Mouse (Mus musculus): ENCODE results near the gene Bcas1. TPM values are rescaled to one million over a fixed set of nuclear protein-coding genes. Genes with fewer than 3 reads are reported as not detected.

Bcas1 gene
- polyA plus RNA-seq, 1 experiment, result 0.11 TPM

DNA sequence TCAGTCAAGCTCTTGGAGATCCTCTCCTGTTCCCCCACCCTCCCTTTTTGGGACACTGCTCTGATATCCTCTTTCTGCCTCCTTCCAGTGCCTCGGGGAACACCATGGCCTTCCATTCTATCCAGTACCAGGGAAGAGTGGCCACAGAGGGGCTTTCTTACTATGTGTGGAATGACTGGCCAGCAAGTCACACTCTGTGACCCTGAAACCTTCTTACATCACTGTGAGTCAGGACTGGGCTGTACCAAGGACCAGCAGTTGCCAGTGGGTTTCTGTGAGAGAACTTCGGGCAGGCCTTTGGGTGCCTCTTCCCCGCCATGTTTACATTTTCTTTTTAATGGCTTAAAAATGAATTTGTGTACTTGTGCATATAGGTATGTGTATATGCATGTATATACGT is 75.4 kb downstream of the Bcas1 start:
- no peak for TF ChIP-seq CTCF (IDR thresholded peaks at IDR 0.05; ENCODE audit: extremely low read depth, insufficient read depth, insufficient read length, insufficient replicate concordance)
- TF ChIP-seq POLR2A (IDR thresholded peaks at IDR 0.05; ENCODE audit: low read depth, low read length), result no peak
- DNase-seq (ENCODE audit: low read depth in 1 of 2, low spot score in 2 of 2), result no peak
- H3K36me3 ChIP-seq (ENCODE audit: control insufficient read depth, insufficient read depth, low read length), result no peaks in the 10 kb centered on the region
- H3K27ac ChIP-seq (ENCODE audit: insufficient read depth, low read length), result no peak overlapping the region
- peaks cover 5% of the 10 kb centered on the region; the same call in 1 of the 2 replicates for H3K4me1 ChIP-seq (ENCODE audit: control insufficient read depth, insufficient read depth, insufficient read length)
- 88% methylated on average over 4 of the region's 4 CpGs for WGBS
- no peak overlapping the region for H3K4me3 ChIP-seq (ENCODE audit: extremely low read depth, insufficient read depth, insufficient read length)
- no peaks in the 10 kb centered on the region for H3K27me3 ChIP-seq (ENCODE audit: control insufficient read depth, insufficient read depth, low read length)

DNA sequence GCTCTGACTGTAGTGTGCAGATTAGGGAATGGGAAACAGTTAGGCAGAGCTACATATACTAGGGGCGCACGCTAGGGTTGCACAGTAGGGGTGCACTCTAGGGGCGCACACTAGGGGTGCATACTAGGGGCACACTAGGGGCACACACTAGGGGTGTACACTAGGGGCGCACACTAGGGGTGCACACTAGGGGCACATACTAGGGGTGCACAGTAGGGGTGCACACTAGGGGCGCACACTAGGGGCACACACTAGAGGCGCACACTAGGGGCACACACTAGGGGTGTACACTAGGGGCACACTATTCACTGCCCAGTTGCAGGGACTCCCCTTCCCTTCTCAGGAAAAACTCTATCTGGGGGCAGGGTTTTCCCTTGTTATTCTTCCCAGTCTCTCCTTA is 75.8 kb downstream of the Bcas1 start:
- Histone ChIP-seq H3K36me3 (ENCODE audit: control insufficient read depth, insufficient read depth, low read length) (no peaks in the 10 kb centered on the region), H3K4me1 (ENCODE audit: control insufficient read depth, insufficient read depth, insufficient read length) (peaks cover 5% of the 10 kb centered on the region; the same call in 1 of the 2 replicates), H3K4me3 (ENCODE audit: extremely low read depth, insufficient read depth, insufficient read length) (no peak overlapping the region), H3K27me3 (ENCODE audit: control insufficient read depth, insufficient read depth, low read length) (no peaks in the 10 kb centered on the region), H3K27ac (ENCODE audit: insufficient read depth, low read length) (no peak overlapping the region)
- WGBS, result 69% methylated on average over 6 of the region's 6 CpGs
- TF ChIP-seq CTCF (IDR thresholded peaks at IDR 0.05; ENCODE audit: extremely low read depth, insufficient read depth, insufficient read length, insufficient replicate concordance) (no peak), POLR2A (IDR thresholded peaks at IDR 0.05; ENCODE audit: low read depth, low read length) (no peak)
- no peak for DNase-seq (ENCODE audit: low read depth in 1 of 2, low spot score in 2 of 2)

DNA sequence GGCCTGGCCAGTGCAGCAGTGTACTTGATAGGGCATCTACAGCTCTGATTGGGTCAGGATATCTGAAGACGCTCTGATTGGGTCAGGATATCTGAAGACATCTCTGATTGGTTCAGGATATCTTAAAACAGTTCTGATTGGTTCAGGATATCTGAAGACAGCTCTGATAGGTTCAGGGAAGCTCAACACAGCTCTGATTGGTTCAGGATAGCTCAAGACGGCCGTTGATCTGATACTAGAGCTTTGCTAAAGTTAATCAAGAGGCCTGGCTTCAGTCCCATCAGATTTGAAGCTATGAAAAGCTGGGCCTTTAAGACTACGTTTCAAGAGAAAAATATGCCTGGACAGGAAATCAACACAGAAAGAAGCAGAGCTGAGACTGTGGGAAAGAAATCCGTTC is 77.9 kb downstream of the Bcas1 start:
- no peak overlapping the region for H3K27ac ChIP-seq (ENCODE audit: insufficient read depth, low read length)
- H3K36me3 ChIP-seq (ENCODE audit: control insufficient read depth, insufficient read depth, low read length), result no peaks in the 10 kb centered on the region
- DNase-seq (ENCODE audit: low read depth in 1 of 2, low spot score in 2 of 2), result no peak
- H3K4me1 ChIP-seq (ENCODE audit: control insufficient read depth, insufficient read depth, insufficient read length), result peaks cover 12% of the 10 kb centered on the region; the same call in 1 of the 2 replicates
- no peak overlapping the region for H3K4me3 ChIP-seq (ENCODE audit: extremely low read depth, insufficient read depth, insufficient read length)
- TF ChIP-seq CTCF (IDR thresholded peaks at IDR 0.05; ENCODE audit: extremely low read depth, insufficient read depth, insufficient read length, insufficient replicate concordance), result no peak
- TF ChIP-seq POLR2A (IDR thresholded peaks at IDR 0.05; ENCODE audit: low read depth, low read length), result no peak
- H3K27me3 ChIP-seq (ENCODE audit: control insufficient read depth, insufficient read depth, low read length), result no peaks in the 10 kb centered on the region
- 77% methylated on average over 5 of the region's 5 CpGs for WGBS

DNA sequence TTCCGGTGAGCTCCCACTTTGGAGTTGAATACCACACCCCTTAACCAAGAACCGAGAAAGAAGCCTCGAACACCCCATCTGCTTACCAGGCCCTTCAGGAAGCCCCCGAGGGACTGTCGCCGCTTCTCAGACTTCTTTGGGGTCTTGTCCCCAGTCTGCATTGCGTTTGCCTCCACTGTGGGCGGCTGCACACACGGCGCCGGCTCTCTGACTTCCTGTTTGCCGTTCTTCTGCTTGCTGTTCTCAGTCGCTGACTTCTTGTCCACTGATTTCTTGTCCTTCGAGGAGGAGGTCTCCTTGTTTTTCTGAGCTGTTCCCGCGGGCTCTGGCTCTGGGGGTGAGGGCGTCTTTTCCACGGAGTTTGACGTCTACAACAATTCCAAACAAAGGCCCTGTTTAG is 78.5 kb downstream of the Bcas1 start:
- Histone ChIP-seq H3K27ac (ENCODE audit: insufficient read depth, low read length) (0 out of 2 replicates have a peak overlapping the region, but pooled peaks have one; percentile 24), H3K4me1 (ENCODE audit: control insufficient read depth, insufficient read depth, insufficient read length) (peaks cover 17% of the 10 kb centered on the region; the same call in 1 of the 2 replicates), H3K36me3 (ENCODE audit: control insufficient read depth, insufficient read depth, low read length) (no peaks in the 10 kb centered on the region), H3K27me3 (ENCODE audit: control insufficient read depth, insufficient read depth, low read length) (no peaks in the 10 kb centered on the region), H3K4me3 (ENCODE audit: extremely low read depth, insufficient read depth, insufficient read length) (no peak overlapping the region)
- 27% methylated on average over 19 of the region's 19 CpGs for WGBS
- no peak for TF ChIP-seq POLR2A (IDR thresholded peaks at IDR 0.05; ENCODE audit: low read depth, low read length)
- no peak for DNase-seq (ENCODE audit: low read depth in 1 of 2, low spot score in 2 of 2)

DNA sequence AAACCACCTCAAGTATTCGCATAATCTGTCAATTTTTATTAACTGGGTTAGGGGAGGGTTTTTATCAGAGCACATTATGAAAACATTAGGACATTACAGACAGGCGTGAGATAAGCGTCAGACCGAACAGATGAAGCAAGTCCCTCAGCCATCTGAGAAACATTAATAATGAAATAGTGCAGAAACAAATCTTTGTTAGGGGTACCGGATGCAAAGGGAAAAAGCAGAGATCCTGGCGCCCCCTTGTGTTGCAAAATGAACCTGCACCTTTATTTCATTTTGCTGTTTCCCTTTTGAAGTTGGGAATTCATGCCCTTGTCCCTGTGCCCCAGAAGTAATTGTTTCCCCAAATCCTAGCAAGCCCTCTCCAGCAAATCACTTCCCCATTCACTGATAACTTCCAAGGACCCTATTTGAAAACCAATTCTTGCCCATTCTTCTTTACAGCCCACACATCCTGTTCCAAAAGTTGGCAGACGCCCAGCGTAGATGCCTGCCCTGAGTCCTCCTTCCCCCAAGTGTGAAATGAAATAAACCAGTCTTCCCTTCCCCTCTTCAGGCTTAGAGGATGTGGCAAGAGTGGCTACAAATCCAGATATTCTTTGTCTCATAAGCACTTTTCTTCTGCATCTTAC is 80.4 kb downstream of the Bcas1 start:
- H3K4me3 ChIP-seq (ENCODE audit: extremely low read depth, insufficient read depth, insufficient read length), result no peak overlapping the region
- WGBS, result 27% methylated on average over 8 of the region's 8 CpGs
- peak in 1 of 2 experiments; percentile 39 for DNase-seq (ENCODE audit: low read depth in 1 of 2, low spot score in 2 of 2)
- TF ChIP-seq CTCF (IDR thresholded peaks at IDR 0.05; ENCODE audit: extremely low read depth, insufficient read depth, insufficient read length, insufficient replicate concordance) (peak; percentile 53; the same call in 1 of the 2 replicates), POLR2A (IDR thresholded peaks at IDR 0.05; ENCODE audit: low read depth, low read length) (no peak)
- H3K27me3 ChIP-seq (ENCODE audit: control insufficient read depth, insufficient read depth, low read length), result no peaks in the 10 kb centered on the region
- no peaks in the 10 kb centered on the region for H3K36me3 ChIP-seq (ENCODE audit: control insufficient read depth, insufficient read depth, low read length)
- H3K27ac ChIP-seq (ENCODE audit: insufficient read depth, low read length), result no peak overlapping the region
- peaks cover 22% of the 10 kb centered on the region; the same call in 1 of the 2 replicates for H3K4me1 ChIP-seq (ENCODE audit: control insufficient read depth, insufficient read depth, insufficient read length)

DNA sequence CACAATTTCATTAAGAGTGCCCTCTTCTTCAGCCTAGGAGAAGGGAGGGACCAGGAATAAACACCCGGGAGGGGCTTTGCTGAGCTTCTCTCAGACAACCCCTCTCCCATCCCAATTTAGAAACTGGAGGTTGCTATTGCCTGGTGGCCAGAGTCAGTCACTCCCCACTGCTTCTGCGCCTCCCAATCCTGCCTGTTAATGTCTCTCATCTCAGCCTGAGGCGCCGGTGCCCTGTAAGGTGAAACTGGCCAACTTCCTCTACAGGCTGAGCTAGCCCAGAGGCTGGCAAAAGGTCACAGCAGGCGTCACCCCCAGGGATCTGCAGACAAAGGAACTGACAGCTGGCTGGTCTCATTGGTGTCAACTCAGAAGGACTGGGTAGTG is 82.2 kb downstream of the Bcas1 start:
- Histone ChIP-seq H3K4me1 (ENCODE audit: control insufficient read depth, insufficient read depth, insufficient read length) (peaks cover 20% of the 10 kb centered on the region; the same call in 1 of the 2 replicates), H3K36me3 (ENCODE audit: control insufficient read depth, insufficient read depth, low read length) (no peaks in the 10 kb centered on the region), H3K4me3 (ENCODE audit: extremely low read depth, insufficient read depth, insufficient read length) (no peak overlapping the region), H3K27me3 (ENCODE audit: control insufficient read depth, insufficient read depth, low read length) (no peaks in the 10 kb centered on the region), H3K27ac (ENCODE audit: insufficient read depth, low read length) (peak overlapping the region; percentile 61)
- WGBS, result 9% methylated on average over 5 of the region's 5 CpGs
- DNase-seq (ENCODE audit: low read depth in 1 of 2, low spot score in 2 of 2), result peak in 1 of 2 experiments; percentile 55
- TF ChIP-seq POLR2A (IDR thresholded peaks at IDR 0.05; ENCODE audit: low read depth, low read length), result no peak
- TF ChIP-seq CTCF (IDR thresholded peaks at IDR 0.05; ENCODE audit: extremely low read depth, insufficient read depth, insufficient read length, insufficient replicate concordance), result no peak
